Mouse (Mus musculus) macrophage (primary cell): Measurements from ENCODE around the gene Hipk4. TPM values are rescaled to one million over a fixed set of nuclear protein-coding genes. Genes with fewer than 3 reads are reported as not detected.
"Not testable (repeated sequence)": the region's sequence is repeated elsewhere in the genome, so short reads cannot be mapped to it uniquely, and the experiment has no call there.

ENCODE experiments used
- H3K27ac ChIP-seq: fragments of 350-480 bp; formaldehyde crosslinking; 2 replicates; pipeline ENCODE4 v1.9.0; 2021
- H3K36me3 ChIP-seq: fragments of 350-480 bp; formaldehyde crosslinking; 2 replicates; pipeline ENCODE4 v1.9.0; 2021; ENCODE audit errors: inconsistent target
- H3K4me3 ChIP-seq: fragments of 350-480 bp; formaldehyde crosslinking; 2 replicates; pipeline ENCODE4 v1.9.0; 2021; ENCODE audit errors: inconsistent target
- H3K79me2 ChIP-seq: fragments of 350-480 bp; formaldehyde crosslinking; 2 replicates; pipeline ENCODE4 v1.9.0; 2021; ENCODE audit errors: inconsistent target
- WGBS: methylation state at CpG from one replicate; pipeline ENCODE4 v1.1.7; 2026; ENCODE audit warnings: inconsistent platforms; ENCODE audit not compliant: missing documents; 5-methylcytosine and 5-hydroxymethylcytosine counted together
- polyA plus RNA-seq: library from polyadenylated mRNA; stranded (reverse); fragments of 250-400 nt; gene quantifications from 3 replicates; pipeline ENCODE4 v1.2.4, GENCODE M21; 2018; ENCODE audit warnings: inconsistent platforms

Gene Hipk4
- polyA plus RNA-seq, 1 experiment from 2014 or later = 0.04 TPM

DNA sequence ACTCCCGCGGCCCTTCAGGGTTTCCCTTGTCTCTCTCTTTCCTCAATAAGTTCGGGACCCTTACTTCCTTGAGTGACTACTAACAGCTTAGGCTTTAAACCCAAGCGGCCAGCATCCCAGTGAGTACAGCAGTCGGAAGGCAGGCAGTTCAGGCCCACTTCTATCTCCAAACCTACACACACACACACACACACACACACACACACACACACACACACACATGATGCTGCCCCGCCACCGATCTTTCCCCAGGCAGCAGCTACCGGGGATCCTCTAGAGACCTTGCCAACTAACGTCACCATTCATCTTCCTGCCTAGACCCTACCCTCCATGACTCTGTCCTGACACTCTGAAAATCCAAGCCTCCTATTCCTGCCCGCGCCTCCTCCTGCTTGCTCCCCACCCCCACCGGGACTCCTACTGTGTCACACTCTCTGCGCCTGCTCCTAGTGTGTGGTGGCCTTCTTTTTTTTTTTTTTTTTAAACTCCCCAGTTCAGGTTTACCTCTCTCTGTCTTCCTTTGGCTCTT lies 35.3 kb upstream of the Hipk4 start:
- Histone ChIP-seq H3K36me3 (peaks cover 7% of the 10 kb centered on the region; the same call in 1 of the 2 replicates), H3K79me2 (peaks cover 39% of the 10 kb centered on the region), H3K27ac (peak overlapping the region; percentile 84), H3K4me3 (peak overlapping the region; percentile 80)
- WGBS = 4% methylated on average over 13 of the region's 13 CpGs

DNA sequence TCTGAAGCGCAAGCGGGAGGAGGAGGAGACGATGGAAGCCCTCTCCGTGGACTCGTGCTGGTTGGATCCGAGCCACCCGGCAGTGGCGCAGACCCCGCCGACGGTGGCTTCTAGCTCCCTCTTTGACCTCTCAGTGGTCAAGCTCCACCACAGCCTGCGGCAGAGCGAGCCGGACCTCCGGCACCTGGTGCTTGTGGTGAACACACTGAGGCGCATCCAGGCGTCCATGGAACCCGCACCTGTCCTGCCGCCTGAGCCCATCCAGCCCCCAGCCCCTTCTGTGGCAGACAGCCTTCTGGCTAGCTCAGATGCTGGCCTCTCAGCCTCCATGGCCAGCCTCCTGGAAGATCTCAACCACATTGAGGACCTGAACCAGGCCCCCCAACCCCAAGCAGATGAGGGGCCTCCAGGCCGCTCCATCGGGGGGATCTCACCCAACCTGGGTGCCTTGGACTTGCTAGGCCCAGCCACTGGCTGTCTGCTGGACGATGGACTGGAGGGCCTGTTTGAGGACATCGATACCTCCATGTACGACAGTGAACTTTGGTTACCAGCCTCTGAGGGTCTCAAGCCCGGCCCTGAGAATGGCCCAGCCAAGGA lies 33.7 kb upstream of the Hipk4 start:
- Histone ChIP-seq H3K27ac (peak overlapping the region; percentile 79; the same call in 1 of the 2 replicates), H3K4me3 (no peak overlapping the region), H3K36me3 (peaks cover 7% of the 10 kb centered on the region; the same call in 1 of the 2 replicates), H3K79me2 (peaks cover 39% of the 10 kb centered on the region)
- WGBS = 92% methylated on average over 20 of the region's 25 CpGs

DNA sequence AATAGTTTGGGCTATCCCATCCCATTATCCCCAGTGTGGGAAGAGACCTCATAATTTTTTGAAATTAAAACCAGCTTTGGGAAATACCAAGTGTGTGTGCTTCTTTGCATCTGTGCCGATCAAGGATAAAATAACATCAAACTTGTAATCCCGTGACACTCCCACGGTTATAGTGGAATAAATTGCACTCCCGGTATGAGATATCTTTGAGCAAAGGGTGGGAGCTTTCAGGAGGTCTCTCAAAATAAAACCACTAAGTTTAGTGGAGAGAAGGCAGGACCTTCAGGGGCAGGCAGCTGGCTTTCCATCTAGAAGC lies 32.9 kb upstream of the Hipk4 start:
- H3K36me3 ChIP-seq = peaks cover 7% of the 10 kb centered on the region; the same call in 1 of the 2 replicates
- 24% methylated on average over 4 of the region's 4 CpGs for WGBS

DNA sequence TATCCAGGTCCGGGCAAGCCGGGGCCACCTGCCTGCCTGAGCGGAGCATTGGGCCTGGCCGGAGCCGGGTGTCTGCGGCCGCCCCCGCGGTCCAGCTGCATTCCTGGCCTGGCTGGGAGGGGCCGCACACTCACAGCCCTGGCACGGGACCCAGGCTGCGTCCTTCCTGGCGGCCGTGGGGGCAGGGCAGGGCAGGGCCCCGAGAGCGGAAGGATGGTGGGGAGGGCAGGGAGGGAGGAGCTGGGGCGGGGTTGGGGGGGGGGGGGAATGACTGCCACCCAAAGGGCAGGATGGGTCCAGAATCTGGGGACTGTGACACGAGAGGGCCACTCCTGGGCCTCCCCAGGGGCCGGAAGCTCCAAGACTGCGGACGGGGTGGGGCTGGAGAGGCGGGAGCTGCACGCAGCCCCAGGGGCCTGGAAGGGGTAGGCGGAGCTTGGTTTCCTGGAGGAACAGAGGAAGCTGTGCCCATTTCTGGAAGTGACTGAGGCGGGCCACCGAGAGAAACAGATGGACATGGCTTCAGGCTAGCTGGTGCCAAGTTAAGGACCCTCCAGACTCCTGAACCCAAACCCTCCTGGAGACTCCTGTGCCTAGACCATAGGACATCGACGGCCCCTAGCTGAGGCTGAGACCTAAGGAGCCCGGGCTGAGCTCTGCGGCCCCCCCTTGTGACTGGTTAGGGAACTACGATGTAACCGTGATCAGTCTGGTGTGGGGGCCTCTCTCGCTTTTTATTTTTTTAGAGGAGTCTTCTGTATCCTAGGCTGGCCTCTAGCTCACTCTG lies 32.3 kb upstream of the Hipk4 start:
- under 1% methylated on average over 32 of the region's 33 CpGs for whole genome bisulfite sequencing
- Histone ChIP-seq H3K79me2 (peaks cover 31% of the 10 kb centered on the region), H3K36me3 (peaks cover 7% of the 10 kb centered on the region; the same call in 1 of the 2 replicates), H3K4me3 (peak overlapping the region; percentile 37), H3K27ac (peak overlapping the region; percentile 88)

More for the DNA sequence above, 32.9 kb upstream of the Hipk4 start:
- H3K4me3 ChIP-seq = peak overlapping the region; percentile 14; the same call in 1 of the 2 replicates
- peaks cover 37% of the 10 kb centered on the region for H3K79me2 ChIP-seq
- H3K27ac ChIP-seq = peak overlapping the region; percentile 79

DNA sequence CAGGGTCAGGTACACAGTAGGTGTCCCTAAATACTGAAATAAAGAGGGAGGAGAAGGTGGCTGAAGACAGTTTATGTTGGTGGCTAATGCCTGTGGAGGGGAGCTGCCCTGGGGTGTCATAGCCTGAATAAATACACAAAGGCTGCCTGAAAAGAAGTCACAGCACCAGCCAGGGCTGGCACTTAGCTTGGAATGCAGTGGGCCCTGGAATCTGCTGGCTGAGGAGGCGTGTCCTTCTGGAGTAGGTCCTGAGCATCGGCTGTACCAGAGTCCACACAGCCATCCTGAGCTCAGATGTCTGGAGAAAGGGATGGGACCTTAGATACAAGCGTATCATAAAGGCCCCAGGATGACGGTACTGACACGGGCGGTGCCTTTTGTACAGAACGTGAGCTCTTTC lies 31.2 kb upstream of the Hipk4 start:
- peaks cover 7% of the 10 kb centered on the region; the same call in 1 of the 2 replicates for H3K36me3 ChIP-seq
- H3K4me3 ChIP-seq = no peak overlapping the region
- H3K27ac ChIP-seq = peak overlapping the region; percentile 88; the same call in 1 of the 2 replicates
- 96% methylated on average over 7 of the region's 7 CpGs for WGBS
- peaks cover 30% of the 10 kb centered on the region for H3K79me2 ChIP-seq

DNA sequence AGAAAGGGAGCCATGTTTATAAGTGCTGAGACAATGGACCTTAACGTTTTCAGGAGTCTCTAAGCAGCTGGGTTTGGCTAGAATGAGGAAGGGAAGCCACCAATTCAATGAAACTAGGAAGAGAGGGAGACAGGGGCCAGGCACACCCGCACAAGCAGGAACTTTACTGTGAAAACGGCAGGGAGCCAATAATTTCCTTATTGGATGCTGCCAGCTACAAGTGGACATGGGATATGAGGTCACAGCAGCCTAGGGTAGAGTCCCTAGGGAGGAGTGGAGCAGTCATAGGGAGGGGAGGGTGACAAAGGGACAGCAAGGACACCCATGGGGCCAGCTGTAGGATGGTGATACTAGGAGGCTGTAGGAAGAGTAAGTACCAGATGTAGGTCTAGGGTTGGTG lies 30.0 kb upstream of the Hipk4 start:
- WGBS = 17% methylated on average over 3 of the region's 3 CpGs
- no peak overlapping the region for H3K4me3 ChIP-seq
- peaks cover 7% of the 10 kb centered on the region; the same call in 1 of the 2 replicates for H3K36me3 ChIP-seq
- H3K27ac ChIP-seq = no peak overlapping the region
- H3K79me2 ChIP-seq = peaks cover 23% of the 10 kb centered on the region

DNA sequence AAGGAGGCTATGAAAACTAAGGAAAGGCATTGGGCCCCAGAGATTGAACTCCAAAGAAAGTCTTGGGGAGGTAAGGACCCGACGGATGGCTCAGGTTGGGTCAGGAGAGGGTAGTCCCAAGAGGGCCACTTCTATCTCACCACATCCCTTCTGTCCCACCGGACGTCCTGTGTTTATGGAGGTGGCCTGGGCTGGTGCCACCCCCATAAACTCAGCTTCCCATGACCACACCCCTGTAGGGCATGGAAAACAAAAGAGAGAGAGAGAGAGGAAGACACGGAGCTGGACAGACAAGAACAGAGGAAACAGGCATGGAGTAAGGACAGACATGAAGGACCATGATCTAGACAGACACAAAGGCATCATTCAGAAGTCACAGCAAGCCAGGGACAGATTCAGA lies 29.6 kb upstream of the Hipk4 start:
- 91% methylated on average over 5 of the region's 5 CpGs for WGBS
- peaks cover 19% of the 10 kb centered on the region for H3K79me2 ChIP-seq
- H3K27ac ChIP-seq = no peak overlapping the region
- no peak overlapping the region for H3K4me3 ChIP-seq
- H3K36me3 ChIP-seq = peaks cover 7% of the 10 kb centered on the region; the same call in 1 of the 2 replicates

DNA sequence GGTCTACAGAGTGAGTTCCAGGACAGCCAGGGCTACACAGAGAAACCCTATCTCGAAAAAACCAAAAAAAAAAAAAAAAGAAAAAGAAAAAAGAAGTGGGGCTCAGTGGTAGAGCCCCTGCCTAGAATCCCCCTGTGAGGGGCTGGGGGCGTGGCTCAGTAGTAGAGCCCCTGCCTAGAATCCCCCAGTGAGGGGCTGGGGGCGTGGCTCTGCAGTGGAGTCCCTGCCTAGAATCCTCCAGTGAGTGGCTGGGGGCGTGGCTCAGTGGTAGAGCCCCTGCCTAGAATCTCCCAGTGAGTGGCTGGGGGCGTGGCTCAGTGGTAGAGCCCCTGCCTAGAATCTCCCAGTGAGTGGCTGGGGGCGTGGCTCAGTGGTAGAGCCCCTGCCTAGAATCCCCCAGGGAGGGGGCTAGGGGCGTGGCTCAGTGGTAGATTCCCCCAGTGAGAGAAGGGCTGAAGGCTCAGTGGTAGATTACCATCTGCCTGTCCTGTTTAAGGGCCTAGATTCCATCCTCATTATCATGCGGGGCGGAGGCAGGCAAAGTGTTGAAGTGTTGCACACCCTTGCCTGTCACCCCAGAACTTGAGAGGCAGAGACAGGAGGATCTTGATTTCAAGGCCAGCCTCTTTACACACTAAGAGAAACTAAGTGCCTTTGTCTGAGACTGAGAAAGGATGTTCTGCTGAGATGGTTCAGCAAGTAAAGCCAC lies 28.3 kb upstream of the Hipk4 start:
- 96% methylated on average over 7 of the region's 9 CpGs for whole genome bisulfite sequencing
- not testable (repeated sequence) for H3K79me2 ChIP-seq, H3K4me3 ChIP-seq, H3K36me3 ChIP-seq, H3K27ac ChIP-seq

DNA sequence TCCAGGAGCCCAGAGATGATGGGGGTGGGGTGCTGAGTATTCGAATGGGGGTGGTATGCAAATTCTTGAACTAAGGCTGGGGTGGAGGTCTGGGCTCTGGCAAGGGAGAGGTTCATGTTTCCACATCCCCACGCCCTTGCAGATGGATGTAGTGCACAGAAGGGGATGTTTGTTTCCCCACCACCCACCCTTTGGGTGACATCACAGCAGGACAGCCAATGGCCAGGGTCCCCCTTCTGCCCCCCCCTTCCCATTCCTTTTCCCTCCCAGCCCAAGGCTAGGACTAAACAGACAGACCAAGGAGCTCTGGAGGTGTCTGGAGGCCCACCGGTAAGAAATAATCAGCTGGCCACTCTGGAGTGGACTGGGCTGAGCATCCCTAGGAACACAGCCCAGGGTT lies 24.0 kb upstream of the Hipk4 start, which contains the start of gene Prx:
Gene Prx (plus strand): TSS at position 289 of the 400 bp plus-strand sequence.
- H3K4me3 ChIP-seq = no peak within 1 kb of the TSS
- H3K79me2 ChIP-seq = no peaks in the 10 kb centered on the region
- WGBS = 97% methylated on average over 2 of the region's 3 CpGs
- no peaks in the 10 kb centered on the region for H3K36me3 ChIP-seq
- no peak within 1 kb of the TSS for H3K27ac ChIP-seq

DNA sequence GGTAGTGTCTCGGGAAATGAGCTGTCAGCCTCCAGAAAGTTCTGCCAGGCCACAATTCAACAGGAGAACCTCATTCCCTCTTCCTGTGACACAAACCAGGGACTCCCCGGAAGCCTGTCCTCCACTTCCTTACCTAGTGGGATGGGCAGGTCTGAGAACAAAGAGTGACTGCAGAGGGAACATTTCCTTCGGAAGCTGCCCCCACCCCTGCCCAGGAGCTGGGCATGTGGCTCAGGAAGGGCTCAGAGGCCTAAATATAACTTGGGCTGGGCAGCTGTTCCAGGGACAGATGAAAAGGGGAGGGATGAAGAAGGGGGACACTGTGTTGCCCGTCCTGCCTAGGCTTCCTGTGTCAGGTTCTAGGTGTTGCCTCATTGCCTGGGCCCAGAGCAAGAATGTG lies 21.4 kb upstream of the Hipk4 start:
- Histone ChIP-seq H3K27ac (no peak overlapping the region), H3K79me2 (no peaks in the 10 kb centered on the region), H3K4me3 (no peak overlapping the region), H3K36me3 (no peaks in the 10 kb centered on the region)
- 85% methylated on average over 4 of the region's 4 CpGs for WGBS

DNA sequence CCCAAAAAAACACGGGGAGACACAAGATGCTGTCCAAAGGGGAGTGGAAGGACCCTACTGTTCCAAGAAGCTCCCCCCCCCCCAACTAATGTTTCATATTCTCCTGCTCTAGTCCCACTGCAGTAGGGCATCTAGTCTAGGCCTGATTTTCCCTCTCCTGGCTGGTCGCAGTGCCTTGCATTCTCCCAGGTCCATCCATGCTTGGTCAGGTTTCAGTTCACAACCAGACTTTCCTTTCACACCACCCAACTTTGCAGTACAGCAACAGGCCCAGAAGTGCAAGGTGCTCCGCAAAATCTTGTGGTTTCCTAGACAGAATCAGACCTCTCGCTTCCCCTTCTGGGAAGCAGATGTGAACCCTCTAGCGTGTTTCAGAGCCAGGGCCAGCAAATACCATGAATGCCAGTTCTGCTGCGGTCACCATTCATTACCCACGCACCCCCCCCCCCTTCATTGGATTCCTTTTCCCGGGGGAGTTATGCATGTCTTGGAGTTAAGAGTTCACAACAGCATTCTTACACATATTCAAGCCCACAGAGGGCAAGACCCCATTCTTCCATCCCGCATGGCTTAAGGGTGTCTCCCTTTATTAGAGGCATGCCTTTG lies 16.2 kb upstream of the Hipk4 start:
- WGBS = 21% methylated on average over 8 of the region's 9 CpGs
- peak overlapping the region; percentile 48; the same call in 1 of the 2 replicates for H3K4me3 ChIP-seq
- no peaks in the 10 kb centered on the region for H3K79me2 ChIP-seq
- no peak overlapping the region for H3K27ac ChIP-seq
- H3K36me3 ChIP-seq = no peaks in the 10 kb centered on the region

DNA sequence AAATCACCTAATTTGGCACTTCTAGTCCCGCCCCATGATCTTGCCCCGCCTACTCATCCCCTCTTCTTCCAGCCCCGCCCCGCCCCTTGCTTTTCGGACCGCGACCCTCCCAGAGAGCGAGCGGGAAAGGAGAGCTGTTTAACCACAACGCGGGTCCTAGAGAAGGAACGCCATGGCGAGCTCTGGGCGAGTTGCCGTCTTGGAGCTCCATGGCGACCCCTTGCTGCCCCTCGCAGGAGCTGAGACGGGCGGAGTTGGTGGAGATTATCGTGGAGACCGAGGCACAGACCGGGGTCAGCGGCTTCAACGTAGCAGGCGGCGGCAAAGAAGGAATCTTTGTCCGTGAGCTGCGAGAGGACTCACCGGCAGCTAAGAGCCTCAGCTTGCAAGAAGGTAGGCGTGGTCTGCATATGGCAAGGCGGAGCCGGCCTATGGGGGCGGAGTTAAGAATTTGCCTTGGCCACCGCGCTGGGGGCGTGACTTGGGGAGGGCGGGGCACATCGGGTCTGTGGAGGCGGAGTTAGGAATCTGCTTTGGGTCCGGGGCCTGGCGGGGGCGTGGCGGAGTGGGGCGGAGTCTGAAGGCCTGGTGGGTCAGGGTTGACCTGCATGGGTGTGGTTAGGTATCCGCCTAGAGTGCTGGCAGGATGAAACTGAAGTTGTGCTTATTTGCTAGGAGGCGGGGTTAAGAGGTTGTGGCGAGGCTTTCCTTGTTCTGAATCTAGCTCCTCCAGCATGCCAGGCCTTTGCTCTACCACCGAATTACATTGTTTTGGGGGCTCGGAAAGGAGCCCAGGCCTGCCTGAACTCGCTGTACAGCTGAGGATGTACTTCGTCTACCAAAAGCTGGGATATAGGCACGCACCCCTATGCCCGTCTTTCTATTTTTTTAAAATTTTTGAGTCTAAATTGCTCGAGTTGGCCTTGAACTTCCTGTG lies 15.1 kb upstream of the Hipk4 start:
- H3K36me3 ChIP-seq = no peaks in the 10 kb centered on the region
- peak overlapping the region; percentile 73 for H3K27ac ChIP-seq
- H3K4me3 ChIP-seq = peak overlapping the region; percentile 48
- WGBS = under 1% methylated on average over 52 of the region's 54 CpGs
- no peaks in the 10 kb centered on the region for H3K79me2 ChIP-seq

DNA sequence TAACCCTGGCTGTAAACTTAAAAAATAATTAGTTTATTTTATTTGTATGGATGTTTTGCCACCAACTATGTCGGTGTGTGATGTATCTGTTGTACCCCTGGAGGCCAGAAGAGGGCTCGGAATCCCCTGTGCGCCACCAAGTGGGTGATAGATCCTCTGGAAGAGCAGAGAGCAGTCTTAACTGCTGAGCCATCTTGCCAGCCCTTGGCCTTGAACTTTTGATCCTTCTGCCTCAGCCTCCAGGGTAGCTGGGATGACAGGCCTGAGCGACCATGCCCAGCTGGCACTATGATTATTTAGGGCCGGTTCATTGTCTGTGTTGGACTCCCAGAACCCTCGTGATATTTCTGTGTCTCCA lies 14.4 kb upstream of the Hipk4 start:
- peak overlapping the region; percentile 48; the same call in 1 of the 2 replicates for H3K27ac ChIP-seq
- H3K36me3 ChIP-seq = no peaks in the 10 kb centered on the region
- WGBS = 22% methylated on average over 6 of the region's 6 CpGs

More for the DNA sequence above, 14.4 kb upstream of the Hipk4 start:
- H3K79me2 ChIP-seq = no peaks in the 10 kb centered on the region
- peak overlapping the region; percentile 48; the same call in 1 of the 2 replicates for H3K4me3 ChIP-seq
